Mouse (Mus musculus) right cerebral cortex, postnatal 36 days (tissue): Measurements from ENCODE around the gene Haao.
A peak's percentile ranks its signal among the peaks of the same experiment; 100 is the strongest.

ENCODE experiments used
- DNase-seq, 2 experiments: peaks; one replicate each; pipeline ENCODE4 v3.0.0; 2022; ENCODE audit warnings: low spot score in 2 of 2, mixed read lengths in 1 of 2

Haao gene

GRCm38 (mm10) chr17:83782740-83783139 is 65.0 kb downstream of the Haao start:
- peak; percentile 62 to 84 for DNase-seq
